Mouse (Mus musculus) embryonic fibroblast, embryonic 13.5 days (primary cell): ENCODE data around the gene Cox6b1.

ENCODE experiments used
- CTCF ChIP-seq: IDR thresholded peaks from 2 replicates; pipeline ENCODE4 v1.5.1; 2011; ENCODE audit warnings: mild to moderate bottlenecking, control low read depth, low read length, moderate library complexity, borderline replicate concordance; ENCODE audit not compliant: insufficient read depth
- POLR2A ChIP-seq: IDR thresholded peaks from 2 replicates; pipeline ENCODE4 v1.6.1; 2011; ENCODE audit warnings: low read depth, mild to moderate bottlenecking, control low read depth, low read length, moderate library complexity

DNA sequence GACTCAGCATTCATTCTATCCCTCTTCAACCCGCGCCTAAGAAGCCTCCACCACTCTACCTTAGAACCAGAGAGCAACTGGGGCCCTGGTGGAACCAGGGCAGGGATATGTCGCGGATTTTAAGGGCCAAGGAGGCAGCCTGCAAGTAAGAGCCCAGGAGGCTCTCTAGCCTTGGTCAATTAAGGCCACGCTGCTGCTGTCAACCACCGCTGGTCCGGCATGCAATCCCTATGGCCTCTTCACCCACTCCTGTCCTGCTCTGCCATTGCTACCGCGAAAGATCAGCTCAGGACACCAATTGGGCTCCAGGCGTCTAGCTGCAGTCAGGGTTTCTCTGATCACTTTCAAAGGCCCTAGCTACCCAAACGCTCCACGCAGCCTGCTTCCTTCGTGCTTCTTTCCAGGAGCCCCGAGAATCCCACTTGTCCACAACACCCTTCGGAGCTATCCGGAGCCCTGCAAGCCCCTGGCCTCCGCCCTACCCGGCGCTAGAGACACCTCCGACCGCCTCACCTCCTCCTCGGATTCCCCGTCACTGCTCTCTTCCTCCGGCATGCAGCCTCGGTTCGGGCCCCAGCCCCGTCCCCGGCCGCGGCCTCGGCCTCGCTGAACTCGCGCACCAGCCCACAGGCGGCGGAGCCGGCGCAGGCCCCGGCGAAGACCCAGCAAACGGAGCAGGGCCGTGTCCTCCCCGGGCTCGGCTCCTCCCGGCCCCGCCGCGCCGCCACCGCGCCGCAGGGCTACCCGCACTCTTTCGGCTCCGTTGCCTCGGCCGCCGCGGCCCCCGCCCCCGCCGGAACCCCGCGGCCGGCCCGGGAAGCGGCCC is 37.9 kb downstream of the Cox6b1 start:
- no peak for TF ChIP-seq CTCF
- no peak for TF ChIP-seq POLR2A
